8 mouse cellular contexts compared by ENCODE assay signal in the genomic region with DNA sequence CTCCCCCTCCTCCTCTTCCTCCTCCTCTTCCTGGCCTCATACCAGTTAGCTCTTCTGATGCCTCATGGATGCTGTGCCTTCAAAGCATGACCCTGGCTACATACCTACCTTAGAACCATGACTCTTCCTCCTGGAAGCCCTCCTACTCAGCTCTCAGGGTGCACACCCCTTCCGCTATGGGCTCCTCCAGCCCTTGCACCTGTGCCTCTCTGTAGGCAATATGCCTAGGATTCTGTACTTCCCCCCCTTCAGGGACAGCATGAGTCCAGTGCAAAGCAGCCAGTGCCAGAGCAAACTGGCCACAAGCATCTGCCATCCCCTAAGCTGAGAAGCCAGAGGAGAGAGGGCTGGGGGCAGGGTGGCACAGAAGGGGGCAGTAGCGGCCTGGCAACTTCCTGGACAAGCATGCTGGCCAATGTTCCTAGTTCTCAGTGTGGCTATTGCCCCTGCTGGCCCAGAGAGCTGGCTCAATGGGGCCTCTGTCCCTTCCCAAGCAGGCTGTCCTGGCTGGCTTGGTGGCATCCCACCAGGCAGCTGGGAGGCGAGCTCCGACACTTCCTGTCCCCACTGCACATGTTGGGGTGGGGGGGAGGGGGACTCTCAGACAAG. TPM values are rescaled to one million over a fixed set of nuclear protein-coding genes. Genes with fewer than 3 reads are reported as not detected.
DNase-seq lines count a peak whose midpoint lies in the region; ATAC-seq and TF ChIP-seq lines count a peak whose summit lies in the region.
"Had no signal": no experiment of that assay in that cellular context is flagged by ENCODE, and none has a peak within 500 bp of the region (broad histone marks: within the 10 kb centered on the region; RNA-seq: fewer than 3 reads in every experiment).

No protein-coding gene starts in this region.

- DNase-seq in Muller cell, postnatal 12 days (ENCODE audit: inconsistent ontology term), result peak; percentile 92
- DNase-seq in frontal cortex, postnatal 14 days (ENCODE audit: low spot score in 2 of 2), result peak; percentile 53 to 77
- peak; percentile 77 to 80 for DNase-seq in left cerebral cortex, postnatal 10 days (ENCODE audit: extremely low spot score in 1 of 2, low spot score in 2 of 2)
- DNase-seq in thymus, adult 18-20 months, result no peak
- DNase-seq in MN1 (ENCODE audit: low spot score), result no peak
- DNase-seq: heart, postnatal 36 days had no signal

- peaks cover 68% of the 10 kb centered on the region for H3K36me3 ChIP-seq in C2C12 (ENCODE audit: control insufficient read depth, insufficient read depth)

- ATAC-seq in megakaryocyte, adult 5-6 weeks (ENCODE audit: poor library complexity, severe bottlenecking), result no peak

- intact Hi-C loops in left cerebral cortex, postnatal 10 days (cut with DNase I), result no loop called here

- peaks cover 21% of the 10 kb centered on the region for H3K79me2 ChIP-seq in C2C12 (ENCODE audit: control insufficient read depth, insufficient read depth)

- H3K4me3 ChIP-seq in C2C12 (ENCODE audit: insufficient read depth, poor library complexity, severe bottlenecking), result no peak overlapping the region

- no peaks in the 10 kb centered on the region for H3K27me3 ChIP-seq in C2C12 (ENCODE audit: control insufficient read depth, insufficient read depth, insufficient read length)

- no peaks in the 10 kb centered on the region for H3K79me3 ChIP-seq in C2C12 (ENCODE audit: low read depth)

- H3ac ChIP-seq in C2C12 (ENCODE audit: control insufficient read depth, insufficient read length, low read depth), result no peak overlapping the region

- peak; percentile 4 for TF ChIP-seq CTCF in C2C12 (IDR thresholded peaks at IDR 0.05; ENCODE audit: control insufficient read depth, insufficient read depth, insufficient read length)

TF ChIP-seq in C2C12, 6 proteins besides CTCF, POLR2A, EP300 and RAD21:
- TF ChIP-seq MAX (IDR thresholded peaks at IDR 0.05) (no peak), MYOG (IDR thresholded peaks at IDR 0.05; ENCODE audit: control insufficient read depth, extremely low read depth, insufficient read length) (no peak), MYOD1 (IDR thresholded peaks at IDR 0.05; ENCODE audit: control insufficient read depth, insufficient read length, low read depth) (no peak), CEBPB (IDR thresholded peaks at IDR 0.05; ENCODE audit: low read depth) (no peak), FOSL1 (IDR thresholded peaks at IDR 0.05; ENCODE audit: insufficient read depth, low read length, poor library complexity, severe bottlenecking) (no peak), USF1 (IDR thresholded peaks at IDR 0.05; ENCODE audit: low read depth) (no peak)

RNA-seq across cellular contexts. Expression of gene Zcchc24, which starts 28.8 kb away (rescaled TPM):
- polyA plus RNA-seq in C2C12 (2012; fragmentation: generic; extraction: Trizol), result 36.4 TPM
- total RNA-seq in left cerebral cortex, postnatal 10 days (2021), result 10 to 100 TPM; 34.9 to 41.8 TPM
- total RNA-seq in megakaryocyte, adult 5-6 weeks (2015), result 33.6 and 37.0 TPM in 2 replicates
- 23.2 and 24.1 TPM in 2 replicates for total RNA-seq in megakaryocyte, adult 5-6 weeks (2017)

RNA-seq across cellular contexts. Expression of gene Ppif, which starts 46.1 kb away (rescaled TPM):
- 21.4 TPM for polyA plus RNA-seq in C2C12 (2012; fragmentation: generic; extraction: Trizol)
- total RNA-seq in left cerebral cortex, postnatal 10 days (2021), result 10 to 100 TPM; 21.1 to 22.0 TPM
- 27.5 and 30.6 TPM in 2 replicates for total RNA-seq in megakaryocyte, adult 5-6 weeks (2015)
- total RNA-seq in megakaryocyte, adult 5-6 weeks (2017), result 6.1 and 9.3 TPM in 2 replicates

Comparison
In these comparisons a context has a peak if more than half of its experiments do, and no peak if none do; other contexts are left out.
1. DNase-seq: peak in Muller cell, postnatal 12 days (single experiment), frontal cortex, postnatal 14 days (2 of 2) and left cerebral cortex, postnatal 10 days (2 of 2); none in thymus, adult 18-20 months (0 of 2) and MN1 (single experiment).